Mouse (Mus musculus): Measurements from ENCODE around the gene Aars2.

DNA sequence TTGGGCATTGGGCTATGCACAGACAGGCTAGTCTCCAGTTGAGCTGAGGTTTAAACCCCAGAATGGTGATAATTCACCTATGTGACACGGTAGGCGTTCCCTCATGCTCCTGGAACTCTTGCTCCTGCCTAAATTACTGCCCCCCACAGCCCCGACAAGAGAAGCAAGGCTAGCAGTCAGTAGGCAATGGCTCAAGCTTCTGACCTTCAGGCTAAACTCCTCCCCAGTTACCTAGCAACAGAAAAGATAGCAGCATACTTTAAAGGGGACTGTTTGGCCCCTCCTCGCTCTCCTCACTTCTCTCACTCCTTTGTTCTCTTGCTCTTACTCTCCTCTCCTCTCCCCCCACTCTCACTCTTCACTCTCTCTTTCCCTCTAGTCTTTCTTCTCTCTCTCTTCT is 5.7 kb upstream of the Aars2 start:
- TF ChIP-seq CTCF (IDR thresholded peaks at IDR 0.05; ENCODE audit: low read depth) (no peak), EP300 (IDR thresholded peaks at IDR 0.05; ENCODE audit: low read depth) (no peak)
